Mouse (Mus musculus): ENCODE data around the gene Arhgef2.

The Arhgef2 gene

DNA sequence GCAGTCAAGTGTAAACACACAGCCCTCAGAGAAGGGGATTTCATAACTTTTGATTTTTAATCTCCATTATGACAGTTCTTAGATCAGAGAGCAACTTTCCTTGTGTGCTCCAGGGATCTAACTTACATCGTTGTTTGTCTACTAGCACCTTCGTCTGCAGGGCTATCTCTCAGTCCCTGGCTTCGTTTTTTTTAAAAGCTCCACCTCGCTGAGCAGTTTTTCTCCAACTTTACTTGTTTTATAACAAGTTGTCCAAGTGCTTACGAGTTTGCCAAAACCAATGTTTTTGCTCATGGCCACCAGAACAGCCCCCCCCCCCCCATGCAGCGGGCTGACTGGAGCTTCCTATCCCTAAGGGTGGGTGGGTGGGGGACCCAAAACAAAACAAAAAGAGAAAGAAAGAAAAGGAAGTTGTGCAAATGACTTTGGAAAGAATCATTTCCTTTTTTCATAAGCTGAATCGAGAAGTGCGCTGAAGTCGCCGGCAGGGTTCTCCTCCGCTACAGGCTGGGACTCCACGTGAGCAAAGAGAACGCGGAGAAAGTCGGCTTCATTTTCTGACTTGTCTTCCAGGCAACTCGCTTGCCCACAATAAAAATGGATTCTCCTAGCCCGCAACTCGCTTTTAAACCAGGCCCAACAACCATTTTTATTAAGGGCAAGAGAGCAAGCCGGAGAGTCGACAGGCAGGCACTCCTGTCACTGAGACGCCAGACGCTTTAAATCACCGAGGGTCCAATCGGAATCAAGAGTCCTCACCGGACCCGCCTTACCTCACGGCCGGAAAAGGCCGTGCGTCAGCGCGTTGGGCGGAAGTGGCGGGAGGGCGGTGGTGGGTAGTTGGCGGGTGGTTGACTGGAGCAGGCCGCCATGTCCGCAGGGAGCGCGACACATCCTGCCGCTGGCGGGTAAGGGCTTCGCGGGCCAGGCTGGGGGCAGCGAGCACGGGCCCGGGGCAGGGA lies 79.5 kb downstream of the Arhgef2 start, which contains the start of gene Khdc4:
Khdc4 (plus strand) TSS at position 824 of the 962 bp plus-strand sequence.
- peak; percentile 99 for DNase-seq

GRCm38 (mm10) chr3:88685958-88686451 lies 80.2 kb downstream of the Arhgef2 start:
- DNase-seq: peak; percentile 69

DNA sequence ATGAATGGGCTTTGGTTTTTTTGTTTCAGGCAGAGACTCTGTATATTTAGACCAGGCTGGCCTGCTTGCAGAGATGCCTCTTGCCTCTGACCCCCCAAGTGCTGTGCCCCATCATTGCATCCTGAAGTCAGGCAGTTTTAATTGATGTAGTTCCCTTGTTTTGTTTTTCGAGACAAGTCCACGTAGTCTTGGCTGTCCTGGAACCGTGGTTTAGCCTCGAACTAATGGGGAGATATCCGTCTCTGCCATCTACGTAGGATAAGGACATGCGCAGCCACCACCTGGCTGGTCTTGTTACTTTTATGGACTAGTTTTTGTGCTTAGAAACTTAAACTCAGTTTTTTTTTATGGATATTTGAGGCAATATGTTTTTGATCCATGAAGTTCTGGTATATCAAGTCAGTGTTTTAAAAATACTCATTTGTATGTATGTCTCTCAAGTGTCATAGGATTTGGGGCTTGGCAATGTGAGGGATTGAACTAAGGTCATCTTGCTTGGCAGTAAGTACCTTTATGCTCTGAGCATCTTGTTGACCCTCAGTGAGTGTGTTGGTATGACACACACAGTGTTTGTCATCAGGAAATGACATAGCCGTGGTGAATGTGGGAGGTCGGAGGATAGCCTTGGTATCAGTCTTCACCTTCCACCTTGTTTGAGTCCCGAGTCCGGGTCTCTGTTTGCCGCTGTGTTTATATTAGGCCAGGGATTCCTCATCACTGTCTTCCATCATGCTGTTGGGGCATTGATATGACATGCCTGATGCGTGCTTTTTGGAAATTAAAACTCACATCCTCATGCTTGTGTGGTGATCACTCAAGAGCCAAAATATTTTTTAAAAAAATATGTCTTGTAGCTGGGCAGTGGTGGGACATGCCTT lies 81.2 kb downstream of the Arhgef2 start:
- no peak for DNase-seq

- DNase-seq: no peak
These were observed 83.3 kb downstream of the Arhgef2 start for GRCm38 (mm10) chr3:88689079-88689478.

- DNase-seq: no peak
These were observed 89.8 kb downstream of the Arhgef2 start for GRCm38 (mm10) chr3:88695545-88695944.

Data from retina, postnatal 1 day (tissue).